14 mouse cellular contexts compared by ENCODE assay signal in the genomic region with DNA sequence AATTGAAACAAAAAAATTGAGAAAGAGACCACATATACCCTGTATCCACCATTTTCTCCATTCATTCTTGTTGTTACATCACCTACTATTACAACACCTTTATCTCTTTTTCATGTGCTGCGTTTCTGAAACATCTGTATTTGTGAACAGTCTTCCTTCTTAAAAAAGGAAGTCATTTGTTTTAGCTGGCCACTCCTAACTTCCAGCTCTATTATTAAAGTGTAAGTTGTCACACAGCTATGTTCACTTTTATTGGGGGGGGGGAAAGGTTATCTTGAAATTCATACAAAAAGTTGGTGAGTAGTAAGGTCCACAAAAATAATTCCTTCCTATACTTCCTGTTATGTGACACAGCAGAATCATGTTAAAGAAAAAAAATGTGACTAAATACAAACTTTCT.
"Had no signal": no experiment of that assay in that cellular context is flagged by ENCODE, and none has a peak within 500 bp of the region (broad histone marks: within the 10 kb centered on the region; RNA-seq: fewer than 3 reads in every experiment).

No protein-coding gene starts in this region.

- H3K27me3 ChIP-seq: kidney, embryonic 15.5 days; megakaryocyte, embryonic 14.5 days; neural tube, embryonic 12.5 days had no signal

- H3K36me3 ChIP-seq: kidney, embryonic 15.5 days; limb, embryonic 10.5 days; liver, embryonic 15.5 days; midbrain, embryonic 15.5 days; neural tube, embryonic 12.5 days had no signal

- H3K27ac ChIP-seq: kidney, embryonic 15.5 days; left cerebral cortex, adult 2 months; limb, embryonic 10.5 days; liver, embryonic 15.5 days; midbrain, embryonic 15.5 days; neural tube, embryonic 12.5 days had no signal

- H3K9ac ChIP-seq: kidney, embryonic 15.5 days; liver, embryonic 15.5 days; lung, embryonic 14.5 days; midbrain, embryonic 15.5 days; neural tube, embryonic 12.5 days had no signal

- ATAC-seq: midbrain, embryonic 15.5 days had no signal

- H3K4me1 ChIP-seq: neural tube, embryonic 12.5 days had no signal

- DNase-seq: kidney, adult 2 months; kidney, postnatal 14 days; lung, embryonic 14.5 days; lung, postnatal 14 days; retina, postnatal 1 day; thymus, adult 18-20 months; thymus, postnatal 14 days had no signal

- H3K4me3 ChIP-seq: kidney, embryonic 15.5 days; left cerebral cortex, adult 2 months; limb, embryonic 10.5 days; liver, embryonic 15.5 days; megakaryocyte, embryonic 14.5 days; midbrain, embryonic 15.5 days; neural tube, embryonic 12.5 days had no signal
